ENCODE assay signal across 9 mouse cellular contexts in genomic region chr1:168428255-168428654, GRCm38 (mm10). TPM values are rescaled to one million over a fixed set of nuclear protein-coding genes. Genes with fewer than 3 reads are reported as not detected.
DNase-seq lines count a peak whose midpoint lies in the region; ATAC-seq lines count a peak whose summit lies in the region.
"Had no signal": no experiment of that assay in that cellular context is flagged by ENCODE, and none has a peak within 500 bp of the region (broad histone marks: within the 10 kb centered on the region; RNA-seq: fewer than 3 reads in every experiment).

No protein-coding gene starts in this region.

- no peak for DNase-seq in heart, adult 9 months (ENCODE audit: low spot score in 2 of 2)
- no peak for DNase-seq in hindbrain, embryonic 14.5 days (ENCODE audit: low spot score)
- DNase-seq in right cerebral cortex, postnatal 14 days, result no peak
- DNase-seq in left cerebral cortex, postnatal 4 days, result no peak
- DNase-seq in thymus, postnatal 14 days, result no peak
- DNase-seq: kidney, adult 18-20 months had no signal

- peak overlapping the region; percentile 88 for H3K9ac ChIP-seq in heart, embryonic 14.5 days (ENCODE audit: low read length)
- H3K9ac ChIP-seq in embryonic facial prominence, embryonic 13.5 days, result peak overlapping the region; percentile 55
- H3K9ac ChIP-seq in hindbrain, embryonic 14.5 days, result peak overlapping the region; percentile 94
- H3K9ac ChIP-seq in midbrain, embryonic 15.5 days, result peak overlapping the region; percentile 51

- H3K36me3 ChIP-seq in heart, embryonic 14.5 days (ENCODE audit: control insufficient read depth, insufficient read depth, low read length), result no peaks in the 10 kb centered on the region
- no peaks in the 10 kb centered on the region for H3K36me3 ChIP-seq in embryonic facial prominence, embryonic 13.5 days
- no peaks in the 10 kb centered on the region for H3K36me3 ChIP-seq in hindbrain, embryonic 14.5 days (replicated peaks; ENCODE audit: control insufficient read depth, insufficient read depth)
- no peaks in the 10 kb centered on the region for H3K36me3 ChIP-seq in midbrain, embryonic 15.5 days (replicated peaks)

- H3K4me1 ChIP-seq in heart, embryonic 14.5 days (ENCODE audit: control insufficient read depth in 2 of 2, insufficient read depth in 2 of 2, low read length in 2 of 2), result peaks cover 16 to 50% of the 10 kb centered on the region in 2 experiments
- H3K4me1 ChIP-seq in embryonic facial prominence, embryonic 13.5 days, result peaks cover 51% of the 10 kb centered on the region
- H3K4me1 ChIP-seq in hindbrain, embryonic 14.5 days (replicated peaks; ENCODE audit: control insufficient read depth, insufficient read depth, low read length), result peaks cover 46% of the 10 kb centered on the region
- H3K4me1 ChIP-seq in midbrain, embryonic 15.5 days, result peaks cover 37% of the 10 kb centered on the region

- peak overlapping the region in 1 of 2 experiments; percentile 29; a peak in 1 of 4 replicates for H3K27ac ChIP-seq in heart, embryonic 14.5 days (replicated peaks in 1 of 2; ENCODE audit: control insufficient read depth in 1 of 2, insufficient read depth in 1 of 2, low read depth in 2 of 2, low read length in 2 of 2)
- peak overlapping the region; percentile 7; the same call in 1 of the 2 replicates for H3K27ac ChIP-seq in embryonic facial prominence, embryonic 13.5 days
- H3K27ac ChIP-seq in hindbrain, embryonic 14.5 days, result peak overlapping the region; percentile 77
- H3K27ac ChIP-seq in midbrain, embryonic 15.5 days, result peak overlapping the region; percentile 80

- no peaks in the 10 kb centered on the region for H3K9me3 ChIP-seq in heart, embryonic 14.5 days (ENCODE audit: control insufficient read depth, low read length)
- H3K9me3 ChIP-seq in embryonic facial prominence, embryonic 13.5 days, result no peaks in the 10 kb centered on the region
- H3K9me3 ChIP-seq in hindbrain, embryonic 14.5 days (ENCODE audit: control insufficient read depth, low read length), result no peaks in the 10 kb centered on the region
- H3K9me3 ChIP-seq in midbrain, embryonic 15.5 days, result no peaks in the 10 kb centered on the region

- ATAC-seq in heart, embryonic 14.5 days (ENCODE audit: insufficient number of reproducible peaks, insufficient read depth, low FRiP score, low read depth), result no peak
- ATAC-seq in embryonic facial prominence, embryonic 13.5 days (ENCODE audit: insufficient number of reproducible peaks, insufficient read depth, low FRiP score, low TSS enrichment, low read depth), result no peak
- ATAC-seq in hindbrain, embryonic 14.5 days (ENCODE audit: low FRiP score), result no peak
- ATAC-seq in midbrain, embryonic 15.5 days (replicated peaks), result no peak

- H3K27me3 ChIP-seq in heart, embryonic 14.5 days (ENCODE audit: control insufficient read depth, insufficient read depth, low read length), result no peaks in the 10 kb centered on the region
- H3K27me3 ChIP-seq in embryonic facial prominence, embryonic 13.5 days, result no peaks in the 10 kb centered on the region
- H3K27me3 ChIP-seq in hindbrain, embryonic 14.5 days (ENCODE audit: control insufficient read depth, insufficient read depth, low read length), result no peaks in the 10 kb centered on the region
- H3K27me3 ChIP-seq in midbrain, embryonic 15.5 days (replicated peaks), result no peaks in the 10 kb centered on the region

- H3K4me3 ChIP-seq in heart, embryonic 14.5 days (ENCODE audit: control insufficient read depth in 1 of 2, insufficient read depth in 1 of 2, low read depth in 1 of 2, low read length in 2 of 2), result peak overlapping the region in 1 of 2 experiments; percentile 68; a peak in 2 of 4 replicates
- H3K4me3 ChIP-seq in embryonic facial prominence, embryonic 13.5 days, result peak overlapping the region; percentile 64
- peak overlapping the region; percentile 71 for H3K4me3 ChIP-seq in hindbrain, embryonic 14.5 days (replicated peaks; ENCODE audit: low read length)
- peak overlapping the region; percentile 83 for H3K4me3 ChIP-seq in midbrain, embryonic 15.5 days

- peak overlapping the region; percentile 83 for H3K4me2 ChIP-seq in heart, embryonic 14.5 days (ENCODE audit: low read length)
- H3K4me2 ChIP-seq in embryonic facial prominence, embryonic 13.5 days, result peak overlapping the region; percentile 65
- H3K4me2 ChIP-seq in hindbrain, embryonic 14.5 days (replicated peaks), result peak overlapping the region; percentile 67
- peak overlapping the region; percentile 55 for H3K4me2 ChIP-seq in midbrain, embryonic 15.5 days

- 42% methylated on average over 6 of the region's 6 CpGs for WGBS in heart, embryonic 14.5 days
- WGBS in embryonic facial prominence, embryonic 13.5 days, result 12% methylated on average over 6 of the region's 6 CpGs
- 15% methylated on average over 6 of the region's 6 CpGs for WGBS in hindbrain, embryonic 14.5 days
- WGBS in midbrain, embryonic 15.5 days, result 10% methylated on average over 6 of the region's 6 CpGs

- intact Hi-C loops in left cerebral cortex, postnatal 4 days (cut with DNase I), result loop anchor here (5.0 to 10.0 kb wide), 4 partner anchors 333 to 1027 kb away; no protein-coding TSS in a partner anchor

RNA-seq across cellular contexts. Expression of gene Pbx1, which starts 3.8 kb away (rescaled TPM):
- 27.3 and 30.7 TPM in 2 replicates for polyA plus RNA-seq in heart, embryonic 14.5 days (2014; fragmentation: Nextera tagmentation; extraction: Ambion mirVana)
- 47.7 and 49.9 TPM in 2 replicates for polyA plus RNA-seq in embryonic facial prominence, embryonic 13.5 days (2015; fragmentation: Nextera tagmentation; extraction: Ambion mirVana)
- 46.3 and 48.6 TPM in 2 replicates for polyA plus RNA-seq in hindbrain, embryonic 14.5 days (2014; fragmentation: Nextera tagmentation; extraction: Ambion mirVana)
- polyA plus RNA-seq in midbrain, embryonic 15.5 days (2015; fragmentation: Nextera tagmentation; extraction: Ambion mirVana), result 83.0 and 88.2 TPM in 2 replicates
- 100 to 1,000 TPM; 284 to 303 TPM for total RNA-seq in left cerebral cortex, postnatal 4 days (2021)
